Mouse (Mus musculus): Measurements from ENCODE around the gene Gtf2ird1. TPM values are rescaled to one million over a fixed set of nuclear protein-coding genes. Genes with fewer than 3 reads are reported as not detected.

The Gtf2ird1 gene
- total RNA-seq, 2 experiments from 2014 or later: 14.6 to 21.5 TPM

DNA sequence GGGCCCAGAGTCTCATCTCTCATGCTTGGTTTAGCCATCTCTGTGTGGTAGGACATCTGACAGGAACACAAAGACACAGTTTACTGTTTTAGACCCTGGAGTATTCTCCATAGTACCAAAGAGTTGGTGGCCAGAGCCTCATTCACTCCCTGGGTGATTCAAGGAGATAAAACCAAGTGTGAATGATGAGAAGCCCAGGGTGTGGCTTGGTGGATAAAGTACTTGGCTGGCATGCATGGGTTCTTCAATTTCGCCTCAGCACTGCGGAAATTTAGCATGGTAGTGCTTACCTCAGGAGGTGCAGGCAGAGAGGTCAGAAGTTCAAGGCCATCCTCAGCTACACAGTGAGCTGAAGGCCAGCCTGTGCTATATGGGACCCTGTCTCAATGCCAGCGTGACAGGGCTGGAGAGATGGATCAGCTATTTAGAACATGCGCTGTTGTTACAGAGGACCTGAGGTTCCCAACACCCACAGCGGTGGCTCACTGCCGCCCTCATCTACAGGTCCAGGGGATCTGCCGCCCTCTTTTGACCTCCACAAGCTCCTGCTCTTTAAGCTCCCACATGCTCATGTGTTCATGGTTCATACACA lies 13.1 kb upstream of the Gtf2ird1 start:
- intact Hi-C loops (cut with DNase I): no loop called here
- TF ChIP-seq CTCF (IDR thresholded peaks at IDR 0.05): no peak
- Histone ChIP-seq H3K27ac (no peak overlapping the region), H3K4me3 (no peak overlapping the region)
- DNase-seq: no peak

DNA sequence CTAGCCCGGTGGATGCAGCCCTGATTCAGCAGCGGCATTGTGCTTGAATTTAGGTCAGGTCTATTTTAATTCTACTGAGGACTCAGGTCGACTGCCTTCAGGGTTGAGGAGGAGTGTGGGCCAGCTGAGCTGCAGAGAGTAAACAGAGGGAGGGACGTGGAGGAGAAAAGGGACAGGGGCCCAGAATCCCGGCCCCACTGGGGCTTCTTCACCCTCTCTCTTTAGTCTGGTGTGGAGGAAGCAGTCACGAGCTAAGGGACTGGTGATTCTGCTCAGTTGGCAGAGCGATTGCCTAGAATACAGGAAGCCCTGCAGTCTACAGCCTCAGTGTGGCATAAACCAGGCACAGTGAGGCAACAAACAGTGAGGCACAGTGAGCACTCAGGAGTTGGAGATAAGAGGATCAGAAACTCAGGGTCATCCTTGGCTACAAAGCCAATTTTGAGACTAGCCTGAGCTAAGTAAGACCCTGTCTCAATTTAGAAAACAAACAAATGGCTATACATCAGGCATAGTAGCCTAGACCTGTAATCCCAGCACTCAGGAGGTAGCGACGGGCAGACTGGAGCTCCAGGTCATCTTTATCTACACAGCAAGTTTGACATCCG lies 11.7 kb upstream of the Gtf2ird1 start:
- H3K27ac ChIP-seq: peak overlapping the region; percentile 81

DNA sequence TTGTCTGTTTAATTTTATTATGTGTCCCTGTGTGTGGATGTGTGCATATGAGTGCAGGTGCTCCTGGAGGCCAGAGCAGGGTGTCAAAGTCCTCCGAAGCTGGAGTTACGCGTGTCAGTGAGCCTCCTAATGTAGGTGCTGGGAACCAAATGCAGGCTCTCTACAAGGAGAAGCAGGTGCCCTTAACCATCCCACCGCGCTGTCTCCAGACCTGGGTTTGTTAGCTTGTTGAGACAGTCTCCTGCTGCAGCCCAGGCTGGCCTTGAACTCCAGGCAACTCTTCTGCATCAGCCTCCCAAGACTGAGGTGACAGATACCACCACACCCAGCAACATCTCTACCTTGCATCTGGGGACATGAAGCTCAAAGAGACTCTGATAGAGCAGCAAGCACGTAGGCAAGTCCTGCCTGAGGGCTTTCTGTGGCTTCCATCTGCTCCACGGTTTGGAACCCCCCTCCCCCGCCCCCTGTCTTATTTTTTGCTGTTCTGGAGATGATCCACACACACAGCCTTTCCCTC lies 10.6 kb upstream of the Gtf2ird1 start:
- no peak overlapping the region; the same call in 1 of the 2 replicates for H3K27ac ChIP-seq
- no peak overlapping the region for H3K4me3 ChIP-seq
- no peak for DNase-seq
- no peak for TF ChIP-seq CTCF (IDR thresholded peaks at IDR 0.05)
- intact Hi-C loops (cut with DNase I): no loop called here

More for the DNA sequence above, 11.7 kb upstream of the Gtf2ird1 start:
- peak overlapping the region; percentile 15; the same call in 1 of the 2 replicates for H3K4me3 ChIP-seq
- intact Hi-C loops (cut with DNase I): no loop called here
- no peak for TF ChIP-seq CTCF (IDR thresholded peaks at IDR 0.05)
- DNase-seq: no peak

DNA sequence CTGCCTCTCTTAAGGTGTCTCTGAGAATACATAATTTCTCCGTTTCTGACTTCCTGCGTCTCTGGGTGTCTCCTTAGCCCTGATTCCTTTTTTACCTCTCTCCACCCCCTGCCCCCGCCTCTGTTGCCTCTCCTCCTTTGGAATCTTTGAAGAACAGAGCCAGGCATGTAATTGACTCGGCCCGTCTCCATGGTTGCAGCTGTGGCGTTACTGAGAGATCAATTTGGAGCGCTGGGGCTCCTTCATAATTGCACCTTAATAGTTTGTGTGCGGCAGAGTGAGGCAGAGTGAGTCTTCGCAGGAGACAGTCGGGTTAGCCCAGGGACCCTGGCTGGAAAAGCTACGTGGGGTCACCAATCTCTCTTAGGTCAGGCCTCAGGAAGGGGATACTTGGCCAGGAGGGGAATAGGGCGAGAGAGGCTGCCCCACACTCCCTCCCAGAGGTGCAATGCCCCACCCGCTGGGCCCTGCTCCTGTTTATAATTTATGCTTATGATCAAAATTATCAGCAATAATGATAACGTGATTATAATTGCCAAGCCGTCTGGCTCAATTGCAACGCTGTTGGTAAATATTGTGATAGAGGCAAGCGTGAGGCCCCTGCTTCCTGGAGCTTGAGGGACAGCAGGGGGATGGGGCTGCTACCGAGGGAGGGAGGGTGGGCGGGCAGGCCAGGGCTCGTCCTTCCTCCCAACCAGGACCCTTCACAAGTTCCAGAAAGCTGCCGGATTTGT lies 9.9 kb upstream of the Gtf2ird1 start:
- no peak for DNase-seq
- Histone ChIP-seq H3K4me3 (no peak overlapping the region), H3K27ac (peak overlapping the region; percentile 35; the same call in 1 of the 2 replicates)
- TF ChIP-seq CTCF (IDR thresholded peaks at IDR 0.05): no peak
- intact Hi-C loops (cut with DNase I): no loop called here

DNA sequence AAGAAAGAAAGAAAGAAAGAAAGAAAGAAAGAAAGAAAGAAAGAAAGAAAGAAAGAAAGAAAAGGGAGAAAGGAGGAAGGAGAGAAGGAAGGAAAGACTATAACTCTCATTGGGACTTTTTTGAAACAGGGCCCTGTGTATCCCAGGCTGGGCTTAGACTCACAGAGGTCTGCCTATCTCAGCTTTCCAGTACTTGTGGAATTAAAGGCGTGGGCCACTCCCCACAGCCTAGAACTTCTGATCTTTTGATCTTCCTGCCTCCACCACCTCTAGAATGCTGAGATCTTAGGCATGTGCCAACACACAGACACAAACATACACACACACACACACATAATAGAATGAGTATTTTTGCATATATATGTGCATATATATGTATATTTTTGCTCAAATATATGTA lies 8.7 kb upstream of the Gtf2ird1 start:
- Histone ChIP-seq H3K4me3 (no peak overlapping the region), H3K27ac (no peak overlapping the region)
- intact Hi-C loops (cut with DNase I): no loop called here
- TF ChIP-seq CTCF (IDR thresholded peaks at IDR 0.05): no peak
- DNase-seq: no peak

DNA sequence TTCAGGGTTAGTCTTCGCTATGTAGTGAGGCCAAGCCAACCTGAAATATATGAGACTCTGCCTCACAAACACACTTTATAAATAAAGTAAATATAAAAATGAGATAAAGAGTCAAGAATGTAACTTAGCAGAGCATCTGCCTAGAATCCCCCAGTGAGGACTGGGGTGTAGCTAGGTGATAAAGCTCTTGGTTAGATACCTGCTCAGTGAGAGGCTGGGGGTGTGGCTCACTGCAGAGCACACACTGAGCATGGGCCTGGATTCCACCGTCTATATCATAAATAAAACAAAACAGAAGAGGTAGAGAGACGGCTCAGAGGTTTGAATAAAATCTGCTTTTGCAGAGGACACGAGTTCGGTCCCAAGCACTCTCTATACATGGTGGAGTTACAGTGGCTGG lies 7.7 kb upstream of the Gtf2ird1 start:
- intact Hi-C loops (cut with DNase I): no loop called here
- DNase-seq: no peak
- Histone ChIP-seq H3K4me3 (no peak overlapping the region), H3K27ac (no peak overlapping the region)
- no peak for TF ChIP-seq CTCF (IDR thresholded peaks at IDR 0.05)

DNA sequence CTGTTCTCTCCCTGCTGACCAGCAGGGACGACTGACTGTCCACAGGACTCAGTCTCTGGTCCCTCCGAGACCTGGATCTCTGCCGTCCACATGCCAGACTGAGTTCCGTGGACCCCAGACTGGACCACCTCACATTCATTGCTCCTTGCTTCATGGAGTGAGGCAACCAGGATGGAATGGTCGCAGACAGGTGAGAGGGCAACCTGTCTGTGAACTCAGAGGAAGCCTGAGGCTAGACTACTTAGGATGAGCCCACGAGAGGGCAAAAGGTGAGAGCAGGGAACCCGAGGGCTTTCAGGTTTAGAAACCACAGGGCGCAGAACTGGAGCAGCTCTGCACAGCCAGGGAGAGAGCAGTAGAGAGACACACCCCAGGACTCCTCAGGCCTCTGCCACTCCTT lies 6.2 kb upstream of the Gtf2ird1 start:
- H3K27ac ChIP-seq: no peak overlapping the region
- DNase-seq: no peak
- no peak for TF ChIP-seq CTCF (IDR thresholded peaks at IDR 0.05)
- intact Hi-C loops (cut with DNase I): no loop called here
- H3K4me3 ChIP-seq: no peak overlapping the region

DNA sequence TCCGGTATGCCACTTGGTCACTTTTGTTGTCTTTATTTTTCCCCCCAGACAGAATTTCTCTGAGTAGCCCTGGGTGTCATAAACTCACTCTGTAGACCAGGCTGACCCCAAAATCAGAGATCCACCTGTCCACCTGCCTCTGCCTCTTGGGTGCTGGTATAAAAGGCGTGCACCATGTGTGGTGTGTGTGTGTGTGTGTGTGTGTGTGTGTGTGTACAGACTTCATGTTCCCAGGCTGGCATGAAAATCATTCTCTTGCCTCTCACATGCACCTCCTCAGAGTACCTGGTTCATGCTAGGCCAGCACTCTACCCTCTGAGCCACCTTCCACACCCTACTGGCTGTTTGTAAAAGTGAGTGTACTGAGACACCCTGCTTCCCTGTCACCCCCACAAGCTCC lies 5.8 kb upstream of the Gtf2ird1 start:
- Histone ChIP-seq H3K4me3 (no peak overlapping the region), H3K27ac (no peak overlapping the region)
- intact Hi-C loops (cut with DNase I): no loop called here
- TF ChIP-seq CTCF (IDR thresholded peaks at IDR 0.05): no peak
- no peak for DNase-seq

DNA sequence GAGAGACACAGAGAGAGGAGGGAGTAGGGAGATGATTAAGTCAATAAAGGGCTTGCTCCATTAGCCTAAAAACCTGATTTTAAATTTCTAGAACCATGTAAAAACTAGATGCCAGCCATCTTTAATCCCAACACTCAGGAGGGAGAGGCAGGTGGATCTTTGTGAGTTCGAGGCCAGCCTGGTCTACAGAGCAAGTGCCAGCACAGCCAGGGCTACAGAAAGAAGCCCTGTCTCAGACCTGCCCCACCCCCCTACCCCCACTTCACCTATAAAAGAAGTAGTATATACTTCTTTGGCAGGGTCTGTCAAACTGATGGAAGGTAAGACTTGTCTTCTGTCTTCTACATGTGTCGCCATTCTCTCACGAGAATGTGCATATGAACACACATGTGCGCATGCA lies 4.0 kb upstream of the Gtf2ird1 start:
- H3K27ac ChIP-seq: no peak overlapping the region
- no peak for TF ChIP-seq CTCF (IDR thresholded peaks at IDR 0.05)
- DNase-seq: no peak
- no peak overlapping the region for H3K4me3 ChIP-seq
- intact Hi-C loops (cut with DNase I): no loop called here

DNA sequence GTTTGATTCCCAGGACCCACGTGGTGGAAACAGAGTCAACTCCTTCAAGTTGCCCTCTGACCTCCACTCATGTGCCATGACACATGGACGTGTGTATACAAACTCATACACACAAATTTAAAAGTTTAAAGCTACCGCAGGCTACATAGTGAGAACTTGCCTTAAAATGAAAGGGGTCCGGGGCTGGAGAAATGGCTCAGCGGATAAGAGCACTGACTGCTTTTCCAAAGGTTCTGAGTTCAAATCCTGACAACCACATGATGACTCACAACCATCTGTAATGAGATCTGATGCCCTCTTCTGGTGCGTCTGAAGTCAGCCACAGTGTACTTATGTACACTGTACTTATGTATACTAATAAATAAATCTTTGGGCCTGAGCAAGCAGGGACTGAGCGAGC lies 2.6 kb upstream of the Gtf2ird1 start:
- intact Hi-C loops (cut with DNase I): loop anchor here (5.0 kb wide), 1 partner anchor 37 kb away; no protein-coding TSS in a partner anchor
- Histone ChIP-seq H3K4me3 (no peak overlapping the region), H3K27ac (no peak overlapping the region)
- DNase-seq: no peak
- no peak for TF ChIP-seq CTCF (IDR thresholded peaks at IDR 0.05)

DNA sequence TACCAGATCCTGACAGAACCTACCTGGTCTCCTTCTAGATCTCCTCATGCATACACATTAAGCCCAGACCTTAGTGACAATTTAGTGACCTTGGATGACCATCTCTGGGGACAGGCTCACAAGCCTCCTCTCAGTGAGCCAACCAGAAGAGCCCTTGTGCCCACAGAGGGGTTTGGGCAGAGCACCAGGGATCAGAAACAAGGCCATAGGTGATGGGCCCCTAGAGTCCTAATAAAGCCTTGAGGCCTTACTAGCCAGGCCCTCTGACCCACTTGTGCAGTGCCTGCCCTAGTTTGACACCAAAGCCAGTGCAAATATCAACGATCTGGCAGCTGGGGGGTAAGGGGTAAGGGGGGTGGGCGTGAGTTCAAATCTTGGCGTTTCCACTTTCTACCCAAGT lies 1.9 kb upstream of the Gtf2ird1 start:
- no peak for TF ChIP-seq CTCF (IDR thresholded peaks at IDR 0.05)
- intact Hi-C loops (cut with DNase I): loop anchor here (5.0 kb wide), 1 partner anchor 36 kb away; no protein-coding TSS in a partner anchor
- H3K27ac ChIP-seq: no peak overlapping the region
- DNase-seq: no peak
- no peak overlapping the region for H3K4me3 ChIP-seq

DNA sequence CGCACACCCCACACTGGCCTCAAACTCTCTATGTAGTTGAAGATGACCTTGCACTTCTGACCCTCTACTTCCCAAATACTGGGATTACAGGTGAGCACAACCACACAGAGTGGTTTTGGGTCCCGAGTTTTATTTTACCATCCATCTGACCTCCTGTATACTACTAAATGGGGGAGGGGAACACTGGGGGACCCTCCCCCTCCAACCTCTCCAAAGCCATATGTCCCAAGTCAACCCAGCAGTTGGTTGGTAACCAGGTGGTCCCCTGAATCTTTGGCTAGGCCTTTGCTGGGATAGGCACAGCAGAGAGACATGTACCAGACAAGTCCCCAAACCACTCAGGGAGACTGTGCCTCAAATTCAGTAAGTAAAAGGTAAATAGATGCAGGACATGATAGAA lies 855 bp upstream of the Gtf2ird1 start:
- peak; percentile 8 for DNase-seq
- peak overlapping the region; percentile 74; the same call in 1 of the 2 replicates for H3K27ac ChIP-seq
- no peak overlapping the region for H3K4me3 ChIP-seq
- intact Hi-C loops (cut with DNase I): loop anchor here (5.0 kb wide), 1 partner anchor 35 kb away; no protein-coding TSS in a partner anchor
- TF ChIP-seq CTCF (IDR thresholded peaks at IDR 0.05): no peak

DNA sequence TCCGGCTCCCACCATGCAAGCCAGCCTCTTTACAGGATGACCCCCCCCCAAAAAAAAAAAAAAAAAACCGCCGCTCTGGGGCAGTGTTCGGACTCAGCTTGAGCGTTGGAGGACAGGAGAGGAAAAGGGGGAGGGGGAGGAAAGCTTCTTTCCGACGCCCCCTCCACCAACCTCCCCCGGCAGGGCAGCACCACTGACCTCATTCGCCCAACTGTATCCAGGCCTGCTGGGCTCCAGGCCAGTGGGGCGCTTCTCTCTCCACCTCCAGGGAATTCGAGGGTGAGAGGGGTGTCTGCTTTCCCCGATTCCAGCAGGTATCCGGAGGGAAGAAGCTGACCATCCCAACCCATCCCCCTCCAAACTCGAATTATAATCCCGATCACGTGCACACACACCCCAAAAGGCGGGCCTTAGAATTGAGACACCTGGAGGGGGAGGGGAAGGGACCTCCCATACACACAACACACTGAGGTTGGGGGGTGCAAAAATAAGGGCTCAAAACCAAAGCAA lies 547 bp downstream of the Gtf2ird1 start:
- no peak for TF ChIP-seq CTCF (IDR thresholded peaks at IDR 0.05)
- peak; percentile 59 for DNase-seq
- intact Hi-C loops (cut with DNase I): loop anchor here (5.0 kb wide), 1 partner anchor 34 kb away; no protein-coding TSS in a partner anchor
- Histone ChIP-seq H3K4me3 (peak overlapping the region; percentile 88), H3K27ac (peak overlapping the region; percentile 74)

All from gastrocnemius, adult 2 months (tissue).